In genomic region chr6:54946241-54946953, GRCm38 (mm10) we compare ENCODE assay signal across 24 mouse cellular contexts. TPM values are rescaled to one million over a fixed set of nuclear protein-coding genes. Genes with fewer than 3 reads are reported as not detected.
DNase-seq lines count a peak whose midpoint lies in the region; ATAC-seq and TF ChIP-seq lines count a peak whose summit lies in the region.
"Had no signal": no experiment of that assay in that cellular context is flagged by ENCODE, and none has a peak within 500 bp of the region (broad histone marks: within the 10 kb centered on the region; RNA-seq: fewer than 3 reads in every experiment).

No protein-coding gene starts in this region.

- peak; percentile 79 for ATAC-seq in granulocyte monocyte progenitor cell, adult 5-6 weeks (replicated peaks; ENCODE audit: poor library complexity, severe bottlenecking)
- peak; percentile 33; the same call in 1 of the 2 replicates for ATAC-seq in monocyte, adult 5-6 weeks (replicated peaks; ENCODE audit: insufficient number of reproducible peaks, low FRiP score, low TSS enrichment, poor library complexity, severe bottlenecking)
- ATAC-seq: CD4-positive, CD25-positive, alpha-beta regulatory T cell, adult 4 months; forebrain, embryonic 14.5 days; forebrain, postnatal 0 days; hindbrain, postnatal 0 days; inflammation-experienced regulatory T-cells, adult 6 months; intestine, embryonic 16.5 days had no signal

- TF ChIP-seq CTCF in gastrocnemius, adult 2 months (IDR thresholded peaks at IDR 0.05): no peak

- intact Hi-C loops in gastrocnemius, adult 2 months (cut with DNase I): no loop called here

- peak overlapping the region; percentile 46 for H3K27ac ChIP-seq in gastrocnemius, adult 2 months
- H3K27ac ChIP-seq: heart, embryonic 13.5 days; hindbrain, embryonic 14.5 days; hindbrain, postnatal 0 days had no signal

- no peak overlapping the region for H3K4me3 ChIP-seq in gastrocnemius, adult 2 months
- H3K4me3 ChIP-seq: heart, embryonic 13.5 days had no signal

- DNase-seq in gastrocnemius, adult 2 months: peak; percentile 32
- DNase-seq in gastrocnemius, postnatal 4 days (ENCODE audit: low spot score in 2 of 2): no peak
- peak; percentile 54 for DNase-seq in lung, postnatal 36 days
- DNase-seq in lung, adult 18-20 months: no peak
- no peak for DNase-seq in T-cell, adult 2 months (ENCODE audit: low spot score)
- no peak for DNase-seq in urinary bladder, postnatal 10 days (ENCODE audit: low spot score)
- DNase-seq: adrenal gland, adult 2 months; adrenal gland, postnatal 25 days; cerebellum, adult 11-12 months; cerebellum, adult 9-10 months; cerebellum, postnatal 36 days; forebrain, postnatal 0 days; gastrocnemius, postnatal 25 days; heart, adult 11 months; heart, postnatal 4 days had no signal

RNA-seq across cellular contexts. Expression of gene Nod1, which starts 26.0 kb away (rescaled TPM):
- total RNA-seq in gastrocnemius, adult 2 months (2021): 1 to 10 TPM; 7.6 to 9.1 TPM
- total RNA-seq in gastrocnemius, postnatal 4 days (2021): 1 to 10 TPM; 9.2 to 9.3 TPM
- total RNA-seq in granulocyte monocyte progenitor cell, adult 5-6 weeks (2014; fragmentation: Nextera tagmentation): 5.4 and 7.8 TPM in 2 replicates
- total RNA-seq in granulocyte monocyte progenitor cell, adult 5-6 weeks (2017): 5.5 and 7.2 TPM in 2 replicates
- total RNA-seq in monocyte, adult 5-6 weeks (2017): 63.0 to 110 TPM (median 64.7 TPM) in 3 replicates

RNA-seq across cellular contexts. Expression of gene Ggct, which starts 46.4 kb away (rescaled TPM):
- 10 to 100 TPM in 1 of 2 experiments, 1 to 10 TPM in 1; 9.6 to 11.0 TPM for total RNA-seq in gastrocnemius, adult 2 months (2021)
- 1 to 10 TPM; 5.5 to 5.8 TPM for total RNA-seq in gastrocnemius, postnatal 4 days (2021)
- total RNA-seq in granulocyte monocyte progenitor cell, adult 5-6 weeks (2014; fragmentation: Nextera tagmentation): 12.8 and 18.7 TPM in 2 replicates
- total RNA-seq in granulocyte monocyte progenitor cell, adult 5-6 weeks (2017): 39.6 and 41.1 TPM in 2 replicates
- 65.5 to 105 TPM (median 85.7 TPM) in 3 replicates for total RNA-seq in monocyte, adult 5-6 weeks (2017)

Comparison
In these comparisons a context has a peak if more than half of its experiments do, and no peak if none do; other contexts are left out.
1. DNase-seq: peak in gastrocnemius, adult 2 months (single experiment) and lung, postnatal 36 days (single experiment); none in gastrocnemius, postnatal 4 days (0 of 2), lung, adult 18-20 months (0 of 2), T-cell, adult 2 months (single experiment) and urinary bladder, postnatal 10 days (single experiment).